ENCODE assay signal across 8 mouse cellular contexts in genomic region chr6:115776363-115776762, GRCm38 (mm10). TPM values are rescaled to one million over a fixed set of nuclear protein-coding genes. Genes with fewer than 3 reads are reported as not detected.
DNase-seq lines count a peak whose midpoint lies in the region; ATAC-seq and TF ChIP-seq lines count a peak whose summit lies in the region.

No protein-coding gene starts in this region.

- no peak overlapping the region for H3K27ac ChIP-seq in MEL (ENCODE audit: control insufficient read depth, low read depth, low read length)
- H3K27ac ChIP-seq in hindbrain, embryonic 10.5 days, result peak overlapping the region; percentile 98
- no peak overlapping the region for H3K27ac ChIP-seq in midbrain, embryonic 11.5 days (ENCODE audit: low read depth, low read length)

- H3K27me3 ChIP-seq in MEL (ENCODE audit: control insufficient read depth in 1 of 2, insufficient read depth in 2 of 2, low read length in 2 of 2), result no peaks in the 10 kb centered on the region
- H3K27me3 ChIP-seq in hindbrain, embryonic 10.5 days (ENCODE audit: insufficient read depth, poor library complexity, severe bottlenecking), result no peaks in the 10 kb centered on the region
- H3K27me3 ChIP-seq in midbrain, embryonic 11.5 days (ENCODE audit: control insufficient read depth, insufficient read depth, low read length), result no peaks in the 10 kb centered on the region

- H3K36me3 ChIP-seq in MEL (ENCODE audit: control insufficient read depth in 1 of 2, insufficient read depth in 2 of 2, low read length in 2 of 2), result peaks cover 0 to 19% of the 10 kb centered on the region in 2 experiments; a peak in 2 of 4 replicates
- peaks cover 37% of the 10 kb centered on the region for H3K36me3 ChIP-seq in hindbrain, embryonic 10.5 days
- H3K36me3 ChIP-seq in midbrain, embryonic 11.5 days (ENCODE audit: control insufficient read depth, insufficient read depth, low read length), result peaks cover 6% of the 10 kb centered on the region; the same call in 1 of the 2 replicates

- no peak for TF ChIP-seq CTCF in MEL (IDR thresholded peaks at IDR 0.05 in 2 of 3, conservative IDR thresholded peaks at IDR 0.05 in 1 of 3; ENCODE audit: control insufficient read depth in 1 of 3, insufficient read depth in 1 of 3, low read depth in 2 of 3, low read length in 3 of 3, poor library complexity in 1 of 3, severe bottlenecking in 1 of 3)

- no peak for ATAC-seq in midbrain, embryonic 11.5 days (ENCODE audit: low FRiP score)

- peak overlapping the region; percentile 87 for H3K4me2 ChIP-seq in midbrain, embryonic 11.5 days

- no peak overlapping the region for H3K9ac ChIP-seq in MEL (ENCODE audit: control insufficient read depth, low read depth, low read length, poor library complexity, severe bottlenecking)
- H3K9ac ChIP-seq in midbrain, embryonic 11.5 days (ENCODE audit: low read length), result peak overlapping the region; percentile 39; the same call in 1 of the 2 replicates

- TF ChIP-seq POLR2A in MEL (IDR thresholded peaks at IDR 0.05; ENCODE audit: control insufficient read depth in 1 of 2, insufficient read depth in 1 of 2, low read depth in 1 of 2, low read length in 2 of 2, poor library complexity in 1 of 2), result no peak

- H3K4me1 ChIP-seq in MEL (ENCODE audit: control insufficient read depth in 1 of 2, insufficient read depth in 2 of 2, low read length in 2 of 2), result peaks cover 6 to 21% of the 10 kb centered on the region in 2 experiments
- peaks cover 32% of the 10 kb centered on the region for H3K4me1 ChIP-seq in hindbrain, embryonic 10.5 days (replicated peaks)
- H3K4me1 ChIP-seq in midbrain, embryonic 11.5 days (ENCODE audit: control insufficient read depth, insufficient read depth, low read length), result peaks cover 18% of the 10 kb centered on the region

- peak overlapping the region in 1 of 2 experiments; percentile 12; a peak in 1 of 4 replicates for H3K4me3 ChIP-seq in MEL (ENCODE audit: control insufficient read depth in 1 of 2, insufficient read depth in 1 of 2, low read depth in 2 of 2, low read length in 2 of 2)
- H3K4me3 ChIP-seq in hindbrain, embryonic 10.5 days, result peak overlapping the region; percentile 91
- peak overlapping the region; percentile 80 for H3K4me3 ChIP-seq in midbrain, embryonic 11.5 days (ENCODE audit: low read depth, low read length)

- peak in 1 of 2 experiments; percentile 49; a peak in 2 of 4 replicates for TF ChIP-seq EP300 in MEL (IDR thresholded peaks at IDR 0.05; ENCODE audit: low read depth in 1 of 2, low read length in 2 of 2)

- peak; percentile 41 to 43 for DNase-seq in cerebellum, postnatal 14 days
- DNase-seq in cerebellum, adult 9-10 months, result no peak
- peak; percentile 70 for DNase-seq in MEL (ENCODE audit: low read depth, low spot score)
- DNase-seq in hindbrain, embryonic 10.5 days (ENCODE audit: low spot score), result no peak
- DNase-seq in midbrain, embryonic 11.5 days (ENCODE audit: low spot score, missing footprints), result no peak
- DNase-seq in spleen, postnatal 36 days (ENCODE audit: low spot score in 2 of 2), result no peak
- no peak for DNase-seq in B cell, adult 2 months
- DNase-seq in spleen, postnatal 10 days (ENCODE audit: low spot score in 2 of 2), result no peak

- no peak for TF ChIP-seq RAD21 in MEL (IDR thresholded peaks at IDR 0.05; ENCODE audit: low read depth, low read length)

- H3K9me3 ChIP-seq in MEL (replicated peaks; ENCODE audit: insufficient read depth, low read length), result no peaks in the 10 kb centered on the region
- H3K9me3 ChIP-seq in hindbrain, embryonic 10.5 days, result no peaks in the 10 kb centered on the region
- no peaks in the 10 kb centered on the region for H3K9me3 ChIP-seq in midbrain, embryonic 11.5 days (ENCODE audit: control insufficient read depth, low read length)

- 81% methylated on average over 9 of the region's 9 CpGs for WGBS in hindbrain, embryonic 10.5 days
- WGBS in midbrain, embryonic 11.5 days, result 80% methylated on average over 9 of the region's 9 CpGs

- H3K79me2 ChIP-seq in MEL (ENCODE audit: control insufficient read depth, insufficient read depth, low read length, poor library complexity), result 0 out of 2 replicates have a peak, but pooled peaks cover 2% of the 10 kb centered on the region

TF ChIP-seq in MEL, 35 proteins besides CTCF, POLR2A, EP300 and RAD21:
- TF ChIP-seq BHLHE40 (IDR thresholded peaks at IDR 0.05; ENCODE audit: borderline replicate concordance, low read depth, low read length) (no peak), GATA1 (IDR thresholded peaks at IDR 0.05; ENCODE audit: low read depth, low read length) (peak; percentile 84), NRF1 (IDR thresholded peaks at IDR 0.05; ENCODE audit: insufficient read depth, low read depth, low read length, poor library complexity, severe bottlenecking) (no peak), TAL1 (IDR thresholded peaks at IDR 0.05; ENCODE audit: low read length) (peak; percentile 40; the same call in 1 of the 2 replicates), ETS1 (IDR thresholded peaks at IDR 0.05; ENCODE audit: low read depth, low read length) (peak; percentile 64; the same call in 1 of the 2 replicates), HCFC1 (IDR thresholded peaks at IDR 0.05; ENCODE audit: low read depth, low read length) (no peak), GABPA (IDR thresholded peaks at IDR 0.05; ENCODE audit: low read depth, low read length) (no peak), POLR2AphosphoS5 (IDR thresholded peaks at IDR 0.05; ENCODE audit: borderline replicate concordance, low read depth, low read length) (no peak), TBP (IDR thresholded peaks at IDR 0.05; ENCODE audit: low read depth, low read length) (no peak), MAX (IDR thresholded peaks at IDR 0.05; ENCODE audit: low read length) (no peak; the same call in 1 of the 2 replicates), MYB (IDR thresholded peaks at IDR 0.05; ENCODE audit: low read depth, low read length) (no peak), ZKSCAN1 (IDR thresholded peaks at IDR 0.05; ENCODE audit: low read depth, low read length) (no peak), MAFK (IDR thresholded peaks at IDR 0.05; ENCODE audit: borderline replicate concordance, low read depth, low read length) (no peak), MYC (IDR thresholded peaks at IDR 0.05; ENCODE audit: low read depth, low read length) (peak; percentile 45; the same call in 1 of the 2 replicates), SIN3A (IDR thresholded peaks at IDR 0.05; ENCODE audit: low read length) (peak; percentile 59), POLR2AphosphoS2 (IDR thresholded peaks at IDR 0.05; ENCODE audit: low read length) (no peak), MXI1 (IDR thresholded peaks at IDR 0.05; ENCODE audit: low read depth, low read length) (peak; percentile 70)

RNA-seq across cellular contexts. Expression of gene Cand2, which starts 2.0 kb away (rescaled TPM):
- 1.8 and 2.4 TPM in 2 replicates for total RNA-seq in MEL (2012; rRNA removed)
- polyA plus RNA-seq in MEL (2012; ENCODE audit: insufficient read depth in 1 of 2, insufficient read length in 2 of 2, low read depth in 1 of 2, low replicate concordance in 2 of 2, missing spikeins in 1 of 2), result 1 to 10 TPM in 1 of 2 experiments, not detected in 1; 6.6 TPM
- polyA plus RNA-seq in hindbrain, embryonic 10.5 days (2016; fragmentation: Nextera tagmentation; extraction: Ambion mirVana), result 51.1 and 53.9 TPM in 2 replicates
- 24.6 and 27.5 TPM in 2 replicates for polyA plus RNA-seq in midbrain, embryonic 11.5 days (2014; fragmentation: Nextera tagmentation; extraction: Ambion mirVana)

RNA-seq across cellular contexts. Expression of gene Tmem40, which starts 14.2 kb away (rescaled TPM):
- total RNA-seq in MEL (2012; rRNA removed), result 10.9 and 13.8 TPM in 2 replicates
- polyA plus RNA-seq in MEL (2012; ENCODE audit: insufficient read depth in 1 of 2, insufficient read length in 2 of 2, low read depth in 1 of 2, low replicate concordance in 2 of 2, missing spikeins in 1 of 2), result 10 to 100 TPM in 1 of 2 experiments, not detected in 1; 16.4 TPM
- 2.2 and 3.2 TPM in 2 replicates for polyA plus RNA-seq in hindbrain, embryonic 10.5 days (2016; fragmentation: Nextera tagmentation; extraction: Ambion mirVana)
- polyA plus RNA-seq in midbrain, embryonic 11.5 days (2014; fragmentation: Nextera tagmentation; extraction: Ambion mirVana), result 1.4 and 2.1 TPM in 2 replicates

RNA-seq across cellular contexts. Expression of gene Rpl32, which starts 32.2 kb away (rescaled TPM):
- total RNA-seq in MEL (2012; rRNA removed), result 4,686 and 5,400 TPM in 2 replicates
- polyA plus RNA-seq in MEL (2012; ENCODE audit: insufficient read depth in 1 of 2, insufficient read length in 2 of 2, low read depth in 1 of 2, low replicate concordance in 2 of 2, missing spikeins in 1 of 2), result 1,000 to 10,000 TPM in 1 of 2 experiments, not detected in 1; 4,514 TPM
- 1,744 and 1,823 TPM in 2 replicates for polyA plus RNA-seq in hindbrain, embryonic 10.5 days (2016; fragmentation: Nextera tagmentation; extraction: Ambion mirVana)
- polyA plus RNA-seq in midbrain, embryonic 11.5 days (2014; fragmentation: Nextera tagmentation; extraction: Ambion mirVana), result 1,817 and 1,848 TPM in 2 replicates

Comparison
In these comparisons a context has a peak if more than half of its experiments do, and no peak if none do; other contexts are left out.
1. DNase-seq: peak in cerebellum, postnatal 14 days (2 of 2) and MEL (single experiment); none in cerebellum, adult 9-10 months (single experiment), hindbrain, embryonic 10.5 days (single experiment), midbrain, embryonic 11.5 days (single experiment), spleen, postnatal 36 days (0 of 2), B cell, adult 2 months (0 of 2) and spleen, postnatal 10 days (0 of 2).